Mouse (Mus musculus) T-helper 1 cell (primary cell): ENCODE measurements around the gene Cyb561d1.

Source experiments
- in situ Hi-C: fragments of 300-600 bp; cut with MboI, MseI; formaldehyde crosslinking; loops from one replicate; pipeline ENCODE4 v1.15.1; 2025; ENCODE audit warnings: high pct_unique_total_duplicates

Gene Cyb561d1

DNA sequence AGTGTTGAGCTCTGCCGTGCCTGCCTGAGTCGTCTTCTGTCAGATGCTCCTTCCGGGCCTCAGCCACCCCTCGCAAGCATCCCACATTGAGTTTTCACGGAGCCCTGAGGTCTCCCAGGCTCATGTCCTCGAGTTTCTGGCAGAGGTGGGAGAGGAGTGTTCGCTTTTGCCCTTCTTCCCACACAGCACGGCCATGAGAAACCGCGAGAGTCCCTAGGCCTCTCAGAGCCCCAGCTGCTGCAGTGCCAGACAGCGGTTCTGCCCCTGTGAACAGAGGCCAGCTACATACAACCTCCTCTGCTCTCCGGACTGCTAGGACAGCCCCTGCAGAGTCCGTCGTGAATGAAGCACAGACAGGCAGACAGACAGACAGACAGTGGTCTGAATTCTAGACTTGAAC, 33.5 kb downstream of the Cyb561d1 start:
- in situ Hi-C loops, result loop anchor here (5.0 kb wide), 1 partner anchor 205 kb away; no protein-coding TSS in a partner anchor

- in situ Hi-C loops, result loop anchor here (5.0 kb wide), 1 partner anchor 206 kb away; no protein-coding TSS in a partner anchor
Measured at GRCm38 (mm10) chr3:108166486-108167211, 34.4 kb downstream of the Cyb561d1 start.

GRCm38 (mm10) chr3:108165532-108166315, 35.3 kb downstream of the Cyb561d1 start:
- in situ Hi-C loops, result loop anchor here (5.0 kb wide), 1 partner anchor 207 kb away; no protein-coding TSS in a partner anchor

DNA sequence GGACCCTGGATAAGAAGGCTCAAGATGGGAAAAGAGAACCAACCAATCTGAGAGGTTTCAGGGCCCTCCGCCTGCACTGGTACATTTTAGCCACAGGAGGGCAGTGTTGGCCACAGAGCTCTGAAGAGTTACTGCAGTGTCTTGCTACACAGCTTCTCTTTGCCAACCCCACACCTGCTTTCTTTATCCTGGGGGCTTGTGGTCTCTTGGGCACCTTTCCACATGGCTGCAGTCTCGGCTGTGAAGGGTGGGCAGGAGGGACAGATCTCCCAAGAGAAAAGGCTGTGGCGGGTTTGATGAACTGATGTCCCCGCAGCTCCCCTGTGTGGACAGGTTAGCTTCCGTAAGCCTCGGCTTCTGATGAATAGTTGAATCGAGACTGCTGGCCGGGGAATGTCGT, 36.2 kb downstream of the Cyb561d1 start:
- in situ Hi-C loops, result loop anchor here (5.0 kb wide), 1 partner anchor 207 kb away; no protein-coding TSS in a partner anchor

DNA sequence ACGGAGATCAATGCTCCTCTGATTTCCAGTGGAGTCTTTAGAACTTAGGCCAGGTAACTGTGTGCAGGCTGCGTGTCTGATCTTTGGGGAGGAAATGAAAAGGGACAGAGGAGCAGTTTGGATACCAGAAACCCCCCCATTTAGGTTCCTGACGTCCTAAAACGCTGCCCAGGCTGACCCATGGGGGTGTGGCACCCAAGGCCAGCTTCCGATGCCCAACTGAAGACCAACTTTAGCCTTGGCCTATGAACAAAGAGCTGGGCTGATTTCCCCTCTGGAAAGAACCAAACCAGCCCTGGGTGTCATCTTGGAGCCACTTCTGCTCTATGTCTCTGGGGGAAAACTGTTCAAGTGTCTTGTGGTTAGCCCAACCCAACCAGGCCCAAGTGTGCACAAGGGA, 36.9 kb downstream of the Cyb561d1 start:
- in situ Hi-C loops, result no loop called here

- in situ Hi-C loops, result no loop called here
Measured at GRCm38 (mm10) chr3:108158383-108159037, 42.5 kb downstream of the Cyb561d1 start.

DNA sequence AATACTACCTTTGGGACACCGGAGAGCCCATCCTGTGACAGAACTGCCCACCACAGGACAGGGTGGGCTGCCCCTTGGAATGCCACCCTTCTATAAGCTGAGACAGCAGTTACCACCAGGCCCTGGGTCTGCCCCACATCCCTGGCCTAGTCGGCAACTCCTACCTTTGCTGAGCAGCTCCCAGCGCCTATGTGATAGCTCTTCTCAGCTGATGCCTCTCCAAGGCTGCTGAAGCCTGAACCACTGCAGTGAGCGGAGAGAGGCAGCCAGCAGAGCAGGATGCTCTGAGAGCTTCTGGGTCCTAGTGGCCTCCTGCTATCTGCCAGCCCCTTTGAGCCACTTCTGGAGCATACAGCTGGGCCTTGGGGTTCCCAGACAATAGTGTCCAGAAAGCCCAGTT, 46.4 kb downstream of the Cyb561d1 start, which contains the start of gene Gpr61:
Gene Gpr61 (minus strand): TSS at position 227 of the 400 bp plus-strand sequence.
- in situ Hi-C loops, result loop anchor here (5.0 kb wide), 1 partner anchor 72 kb away; no protein-coding TSS in a partner anchor

DNA sequence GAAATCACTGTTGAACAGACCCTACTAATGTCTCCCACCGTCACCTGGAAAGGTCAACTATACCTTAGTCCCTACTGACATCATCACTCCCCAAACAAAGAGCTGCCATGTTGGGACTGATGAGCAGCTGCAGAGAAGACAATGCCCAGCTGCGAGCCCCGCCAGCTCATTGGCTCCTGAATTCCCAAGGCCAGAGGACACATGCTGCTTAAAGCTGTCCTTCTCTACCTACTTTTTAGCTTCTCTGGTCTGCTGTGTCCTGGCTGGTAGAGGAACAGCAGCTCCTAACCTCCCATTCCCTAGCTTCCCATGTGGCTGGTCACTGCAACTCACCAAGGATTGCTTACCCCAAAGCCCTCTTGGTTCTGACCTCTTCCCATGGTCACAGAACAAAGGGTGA, 48.7 kb downstream of the Cyb561d1 start:
- in situ Hi-C loops, result loop anchor here (5.0 kb wide), 1 partner anchor 70 kb away; no protein-coding TSS in a partner anchor

- in situ Hi-C loops, result no loop called here
Measured at GRCm38 (mm10) chr3:108147386-108148235, 53.4 kb downstream of the Cyb561d1 start.

- in situ Hi-C loops, result no loop called here
Measured at GRCm38 (mm10) chr3:108146671-108147070, 54.3 kb downstream of the Cyb561d1 start.
